Mouse (Mus musculus) liver, adult 2 months (tissue): ENCODE results near the gene Tsga13. TPM values are rescaled to one million over a fixed set of nuclear protein-coding genes. Genes with fewer than 3 reads are reported as not detected.

Source experiments
- DNase-seq: peaks from one replicate; pipeline ENCODE4 v3.0.0-alpha.2; 2011; ENCODE audit warnings: low read depth, low spot score; ENCODE audit errors: extremely low read depth
- H3K27ac ChIP-seq: fragments of 200-500 bp; replicated peaks from 2 replicates; pipeline ENCODE4 v1.5.1; 2012; ENCODE audit warnings: low read depth, mild to moderate bottlenecking, control low read depth, inconsistent platforms, low read length; ENCODE audit not compliant: insufficient read depth
- H3K27me3 ChIP-seq: fragments of 200-500 bp; 2 replicates; pipeline ENCODE4 v1.6.1; 2012; ENCODE audit warnings: mild to moderate bottlenecking, moderate library complexity, low read length, inconsistent platforms; ENCODE audit not compliant: control insufficient read depth, insufficient read depth
- H3K36me3 ChIP-seq: fragments of 200-500 bp; 2 replicates; pipeline ENCODE4 v1.6.1; 2012; ENCODE audit warnings: low read length, inconsistent platforms; ENCODE audit not compliant: control insufficient read depth, insufficient read depth
- H3K4me1 ChIP-seq: fragments of 200-500 bp; 2 replicates; pipeline ENCODE4 v1.6.1; 2011; ENCODE audit warnings: low read length; ENCODE audit not compliant: control insufficient read depth, insufficient read depth
- H3K4me3 ChIP-seq: fragments of 200-500 bp; 2 replicates; pipeline ENCODE4 v1.5.1; 2011; ENCODE audit warnings: low read depth, mild to moderate bottlenecking, control low read depth, low read length, moderate library complexity; ENCODE audit not compliant: insufficient read depth
- H3K79me2 ChIP-seq: fragments of 200-500 bp; 2 replicates; pipeline ENCODE4 v1.6.1; 2012; ENCODE audit warnings: inconsistent platforms, mild to moderate bottlenecking, low read length, moderate library complexity; ENCODE audit not compliant: control insufficient read depth, insufficient read depth
- H3K9ac ChIP-seq: fragments of 200-500 bp; 2 replicates; pipeline ENCODE4 v1.6.1; 2012; ENCODE audit warnings: low read depth, mild to moderate bottlenecking, control low read depth, inconsistent platforms, low read length
- CTCF ChIP-seq: fragments of 200-500 bp; IDR thresholded peaks from 2 replicates; pipeline ENCODE4 v1.5.1; 2011; ENCODE audit warnings: low read depth, low read length, control low read depth
- POLR2A ChIP-seq: fragments of 200-500 bp; IDR thresholded peaks from 2 replicates; pipeline ENCODE4 v1.6.1; 2011; ENCODE audit warnings: low read length, control low read depth; ENCODE audit not compliant: insufficient read depth; ENCODE audit errors: extremely low read depth
- WGBS: fragments of 180-500 bp; shearing (Covaris S2); methylation state at CpG from one replicate; pipeline ENCODE4 v1.1.7; 2018; 5-methylcytosine and 5-hydroxymethylcytosine counted together
- polyA plus RNA-seq: library from polyadenylated mRNA; depleted of rRNA; stranded (reverse); fragments of >200 nt; gene quantifications from 2 replicates; pipeline ENCODE4 v1.2.3, GENCODE M21; 2012; rRNA removed
- total RNA-seq: library from RNA; depleted of rRNA; stranded (reverse); fragments of >200 nt; gene quantifications from 2 replicates; pipeline ENCODE4 v1.2.3, GENCODE M21; 2014; rRNA removed

The Tsga13 gene
- not detected in 2 replicates for total RNA-seq
- not detected in 2 replicates for polyA plus RNA-seq

- H3K27me3 ChIP-seq = no peaks in the 10 kb centered on the region
- no peak for TF ChIP-seq CTCF
- TF ChIP-seq POLR2A = no peak
- no peak for DNase-seq
- H3K36me3 ChIP-seq = no peaks in the 10 kb centered on the region
- H3K79me2 ChIP-seq = no peaks in the 10 kb centered on the region
- no peak within 1 kb of the TSS for H3K27ac ChIP-seq
- H3K9ac ChIP-seq = no peak within 1 kb of the TSS
- H3K4me1 ChIP-seq = peaks cover 2% of the 10 kb centered on the region; the same call in 1 of the 2 replicates
- WGBS = 83% methylated on average over 2 of the region's 2 CpGs
- no peak within 1 kb of the TSS for H3K4me3 ChIP-seq
Observed at GRCm38 (mm10) chr6:30915473-30915872, at the start of gene Tsga13. Gene Tsga13 (minus strand): TSS chr6:30915573.

DNA sequence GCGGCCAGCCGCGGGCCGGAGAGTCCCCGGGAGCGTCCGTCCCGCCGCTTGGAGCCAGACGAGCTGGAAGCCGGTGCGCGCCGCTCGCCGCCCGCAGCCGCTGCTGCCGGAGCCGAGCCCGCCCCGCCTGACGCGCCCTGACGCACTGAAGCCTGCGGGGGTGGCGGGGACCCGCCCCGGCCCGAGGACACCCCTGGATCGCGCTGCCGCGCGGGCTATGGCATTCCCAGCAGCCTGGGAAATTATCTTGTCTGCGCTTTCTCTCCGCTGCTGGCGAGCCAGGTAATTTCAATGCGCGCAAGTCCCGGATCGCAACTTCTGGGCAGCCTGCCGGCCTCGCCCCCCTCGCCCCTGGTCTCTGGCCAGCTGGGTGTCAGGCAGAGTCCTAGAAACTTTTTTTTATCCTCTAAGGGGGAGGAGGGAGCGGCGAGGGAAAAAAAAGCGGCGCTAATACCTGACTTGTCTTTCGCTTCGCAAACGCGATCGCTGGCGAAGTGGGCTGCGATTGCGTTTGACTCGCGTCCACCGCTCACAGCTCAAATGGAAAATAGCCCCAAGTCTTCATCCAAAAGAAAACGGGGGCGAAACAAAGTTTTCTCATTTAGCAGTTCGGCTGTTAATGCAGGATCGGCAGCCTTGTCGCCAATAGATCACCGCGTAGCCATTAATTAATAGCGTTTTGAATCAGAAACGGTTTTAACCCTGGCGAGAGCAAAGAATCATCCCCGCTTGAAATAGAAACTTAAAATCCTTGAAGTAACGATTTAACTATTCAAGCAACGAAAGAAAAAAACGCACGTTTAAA lies 43.6 kb upstream of the Tsga13 start, which contains the start of gene Klf14:
Gene Klf14, minus strand, starts transcription at position 343 of the 805 bp plus-strand sequence.
- TF ChIP-seq POLR2A (no peak), CTCF (no peak)
- WGBS = 2% methylated on average over 75 of the region's 75 CpGs
- DNase-seq = no peak
- H3K27me3 ChIP-seq = peaks cover 27% of the 10 kb centered on the region
- H3K9ac ChIP-seq = no peak within 1 kb of the TSS
- no peaks in the 10 kb centered on the region for H3K36me3 ChIP-seq
- no peak within 1 kb of the TSS for H3K27ac ChIP-seq
- peak within 1 kb of the TSS; percentile 20; the same call in 1 of the 2 replicates for H3K4me3 ChIP-seq
- no peaks in the 10 kb centered on the region for H3K4me1 ChIP-seq
- no peaks in the 10 kb centered on the region for H3K79me2 ChIP-seq

GRCm38 (mm10) chr6:30957784-30958735 lies 42.7 kb upstream of the Tsga13 start:
- 12% methylated on average over 84 of the region's 84 CpGs for WGBS
- no peak overlapping the region for H3K9ac ChIP-seq
- DNase-seq = no peak
- no peaks in the 10 kb centered on the region for H3K79me2 ChIP-seq
- peaks cover 27% of the 10 kb centered on the region for H3K27me3 ChIP-seq
- H3K36me3 ChIP-seq = no peaks in the 10 kb centered on the region
- H3K27ac ChIP-seq = no peak overlapping the region
- no peak overlapping the region; the same call in 1 of the 2 replicates for H3K4me3 ChIP-seq
- TF ChIP-seq CTCF = no peak
- no peak for TF ChIP-seq POLR2A
- no peaks in the 10 kb centered on the region for H3K4me1 ChIP-seq

DNA sequence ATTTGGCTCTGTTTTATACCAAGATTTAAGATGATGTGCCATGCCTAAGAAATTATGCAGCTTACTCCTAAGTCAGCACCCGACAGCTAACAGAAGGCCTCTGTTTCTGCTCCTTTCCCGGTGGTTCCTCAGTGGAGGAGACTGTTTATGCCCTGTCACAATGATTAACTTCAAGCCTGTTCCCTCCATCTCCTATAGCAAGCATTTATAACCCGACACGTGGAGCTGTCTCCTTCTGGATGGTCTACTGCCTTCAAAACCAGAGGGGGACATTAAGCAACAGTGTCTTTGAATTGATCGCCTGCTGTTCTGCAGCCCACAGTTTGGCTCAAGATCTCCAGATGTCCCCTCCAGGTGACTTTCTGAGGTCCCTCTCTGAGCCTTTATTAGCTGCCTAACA lies 23.9 kb upstream of the Tsga13 start:
- no peak for TF ChIP-seq CTCF
- no peak for TF ChIP-seq POLR2A
- Histone ChIP-seq H3K36me3 (no peaks in the 10 kb centered on the region), H3K27me3 (no peaks in the 10 kb centered on the region), H3K27ac (no peak overlapping the region), H3K4me3 (no peak overlapping the region), H3K79me2 (no peaks in the 10 kb centered on the region), H3K9ac (no peak overlapping the region), H3K4me1 (no peaks in the 10 kb centered on the region)
- no peak for DNase-seq
- WGBS = 78% methylated on average over 5 of the region's 5 CpGs

DNA sequence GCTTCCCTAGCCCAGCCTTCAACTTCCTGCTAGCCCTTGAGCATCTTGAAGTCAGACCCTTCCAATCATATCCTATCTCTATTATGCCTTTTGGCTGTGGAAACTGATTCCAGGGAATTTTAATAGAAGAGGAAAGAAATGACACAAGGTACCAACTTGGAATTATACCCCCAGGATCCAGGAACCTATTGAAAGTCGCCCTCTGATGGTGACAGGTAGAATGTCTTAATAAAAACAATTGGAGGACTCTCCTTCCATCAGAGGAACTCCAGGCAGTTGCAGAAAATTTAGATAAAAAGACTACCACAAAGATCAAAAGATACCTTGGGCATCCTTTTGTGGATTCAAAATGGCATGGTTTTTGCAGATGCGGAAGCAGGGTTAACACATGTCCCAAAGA lies 7.4 kb upstream of the Tsga13 start:
- WGBS = 52% methylated on average over 2 of the region's 2 CpGs
- Histone ChIP-seq H3K4me3 (no peak overlapping the region), H3K36me3 (no peaks in the 10 kb centered on the region), H3K9ac (no peak overlapping the region), H3K79me2 (no peaks in the 10 kb centered on the region), H3K4me1 (peaks cover 2% of the 10 kb centered on the region; the same call in 1 of the 2 replicates), H3K27me3 (no peaks in the 10 kb centered on the region), H3K27ac (no peak overlapping the region)
- no peak for TF ChIP-seq POLR2A
- TF ChIP-seq CTCF = no peak
- no peak for DNase-seq
